Mouse (Mus musculus): Measurements from ENCODE around the gene Nfkbib.
A peak's percentile ranks its signal among the peaks of the same experiment; 100 is the strongest.

The Nfkbib gene

GRCm38 (mm10) chr7:28766173-28766879 lies 986 bp downstream of the Nfkbib start, which contains the start of gene Sirt2:
Sirt2 (plus strand) TSS chr7:28766735.
- DNase-seq, result peak; percentile 100

- DNase-seq, result peak; percentile 83
These were observed 2.1 kb downstream of the Nfkbib start for GRCm38 (mm10) chr7:28765211-28765610.

GRCm38 (mm10) chr7:28761907-28762306 lies 5.4 kb downstream of the Nfkbib start:
- DNase-seq, result no peak

GRCm38 (mm10) chr7:28758623-28759022 lies 8.7 kb downstream of the Nfkbib start:
- peak; percentile 86 for DNase-seq

GRCm38 (mm10) chr7:28756079-28756478 lies 11.2 kb downstream of the Nfkbib start, which contains the start of gene Ccer2:
Ccer2 (plus strand) TSS chr7:28756174.
- DNase-seq, result peak; percentile 87

GRCm38 (mm10) chr7:28749935-28750334 lies 17.4 kb downstream of the Nfkbib start:
- peak; percentile 87 for DNase-seq

GRCm38 (mm10) chr7:28741709-28742438 lies 25.4 kb downstream of the Nfkbib start, which contains the start of the genes Mrps12 and Sars2:
Mrps12 (minus strand) TSS chr7:28741820.
Sars2 (plus strand) TSS chr7:28741992.
- DNase-seq, result peak; percentile 100

GRCm38 (mm10) chr7:28741368-28741708 lies 26.0 kb downstream of the Nfkbib start:
- no peak for DNase-seq

GRCm38 (mm10) chr7:28740949-28741348 lies 26.4 kb downstream of the Nfkbib start:
- no peak for DNase-seq

- no peak for DNase-seq
These were observed 27.5 kb downstream of the Nfkbib start for GRCm38 (mm10) chr7:28739829-28740228.

- DNase-seq, result no peak
These were observed 31.6 kb downstream of the Nfkbib start for GRCm38 (mm10) chr7:28735701-28736100.

- DNase-seq, result no peak
These were observed 34.1 kb downstream of the Nfkbib start for GRCm38 (mm10) chr7:28733211-28733610.

GRCm38 (mm10) chr7:28732341-28733142 lies 34.8 kb downstream of the Nfkbib start:
- peak; percentile 97 for DNase-seq

GRCm38 (mm10) chr7:28727649-28728340 lies 39.5 kb downstream of the Nfkbib start:
- no peak for DNase-seq

- no peak for DNase-seq
These were observed 40.7 kb downstream of the Nfkbib start for GRCm38 (mm10) chr7:28726600-28726999.

GRCm38 (mm10) chr7:28724613-28725012 lies 42.7 kb downstream of the Nfkbib start:
- no peak for DNase-seq

- DNase-seq, result no peak
These were observed 45.2 kb downstream of the Nfkbib start for GRCm38 (mm10) chr7:28722079-28722478.

- no peak for DNase-seq
These were observed 46.4 kb downstream of the Nfkbib start for GRCm38 (mm10) chr7:28720753-28721537.

- no peak for DNase-seq
These were observed 47.7 kb downstream of the Nfkbib start for GRCm38 (mm10) chr7:28719650-28720049.

- no peak for DNase-seq
These were observed 48.2 kb downstream of the Nfkbib start for GRCm38 (mm10) chr7:28719159-28719558.

- no peak for DNase-seq
These were observed 49.6 kb downstream of the Nfkbib start for GRCm38 (mm10) chr7:28717726-28718125.

Data from heart, adult 11 months (tissue).